Mouse (Mus musculus) megakaryocyte-erythroid progenitor cell, adult 5-6 weeks (primary cell): ENCODE measurements around the gene Tcf7l2. TPM values are rescaled to one million over a fixed set of nuclear protein-coding genes. Genes with fewer than 3 reads are reported as not detected.

Experiments
- ATAC-seq: replicated peaks from 2 replicates; pipeline ENCODE4 v1.8.0; 2016; ENCODE audit warnings: mild to moderate bottlenecking, inconsistent platforms; ENCODE audit not compliant: severe bottlenecking, poor library complexity, low FRiP score, low TSS enrichment
- total RNA-seq, 2 experiments: library from RNA; stranded (forward) in 1 of 2; stranded (reverse) in 1 of 2; fragments of 200-1000, 215-1000 nt in 1 of 2; fragments of >200 nt in 1 of 2; fragmentation: Nextera tagmentation in 1 of 2; gene quantifications; 2 replicates each; pipeline ENCODE4 v1.2.3; 2014 to 2017

Tcf7l2 gene
- total RNA-seq, 2 experiments from 2014 or later = 1.9 to 6.4 TPM

DNA sequence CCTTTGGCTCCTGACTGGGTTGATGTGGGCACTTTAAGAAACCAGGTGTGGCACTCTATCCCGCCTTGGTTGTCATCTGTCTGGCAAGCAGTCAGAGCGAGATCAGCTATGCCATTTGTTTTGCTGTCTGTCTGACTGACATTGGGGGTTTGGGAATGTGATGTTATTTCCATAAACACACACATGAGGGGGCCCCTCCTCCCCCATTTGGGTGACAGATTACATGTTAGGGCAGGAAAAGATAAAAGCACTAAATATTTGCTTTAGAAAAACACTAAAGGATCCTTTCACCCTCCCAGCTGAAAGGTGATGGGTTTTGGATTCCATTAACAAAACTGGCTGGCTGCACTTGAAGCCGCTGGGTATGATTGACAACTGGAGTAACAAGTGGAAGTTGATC lies 129.9 kb downstream of the Tcf7l2 start:
- no peak for ATAC-seq

DNA sequence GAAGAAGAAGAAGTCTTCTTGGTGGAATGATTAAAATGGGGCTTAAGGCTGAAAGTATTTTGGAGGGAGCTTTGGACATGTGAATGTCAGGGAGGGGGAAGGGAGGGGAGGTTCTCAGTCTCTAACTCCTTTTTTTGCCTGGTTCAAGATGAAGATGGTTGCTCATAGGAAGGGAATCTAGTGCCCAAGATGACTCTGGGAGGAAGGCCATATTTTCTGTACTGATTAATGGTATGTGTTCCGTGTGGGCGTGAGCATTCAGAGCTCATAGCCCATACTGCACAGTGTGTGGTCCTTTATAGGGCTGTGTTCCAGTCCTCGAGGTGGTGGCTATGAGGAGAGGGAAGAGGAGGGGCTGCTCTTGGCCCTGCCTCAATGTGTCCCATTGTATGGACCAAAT lies 131.6 kb downstream of the Tcf7l2 start:
- ATAC-seq = no peak

DNA sequence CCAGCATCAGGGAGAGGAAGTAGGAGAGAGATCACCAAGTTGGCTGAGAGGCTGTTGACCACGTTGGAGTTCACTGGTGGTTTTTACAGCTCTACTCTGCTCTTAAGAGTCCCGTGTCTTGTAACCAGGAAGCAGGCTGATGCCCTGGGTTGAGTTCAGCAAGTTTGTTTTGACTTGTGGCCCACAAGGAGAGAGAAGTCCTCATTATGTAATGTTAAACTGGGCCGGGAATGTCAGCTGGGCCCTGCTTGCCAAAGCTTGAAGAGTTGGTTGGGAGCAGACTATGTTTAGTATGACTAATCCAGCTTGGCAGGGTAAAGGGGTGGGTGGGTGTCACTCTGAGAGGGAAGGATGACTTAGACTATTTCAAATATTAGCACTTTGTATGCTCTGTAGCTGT lies 134.9 kb downstream of the Tcf7l2 start:
- no peak for ATAC-seq

DNA sequence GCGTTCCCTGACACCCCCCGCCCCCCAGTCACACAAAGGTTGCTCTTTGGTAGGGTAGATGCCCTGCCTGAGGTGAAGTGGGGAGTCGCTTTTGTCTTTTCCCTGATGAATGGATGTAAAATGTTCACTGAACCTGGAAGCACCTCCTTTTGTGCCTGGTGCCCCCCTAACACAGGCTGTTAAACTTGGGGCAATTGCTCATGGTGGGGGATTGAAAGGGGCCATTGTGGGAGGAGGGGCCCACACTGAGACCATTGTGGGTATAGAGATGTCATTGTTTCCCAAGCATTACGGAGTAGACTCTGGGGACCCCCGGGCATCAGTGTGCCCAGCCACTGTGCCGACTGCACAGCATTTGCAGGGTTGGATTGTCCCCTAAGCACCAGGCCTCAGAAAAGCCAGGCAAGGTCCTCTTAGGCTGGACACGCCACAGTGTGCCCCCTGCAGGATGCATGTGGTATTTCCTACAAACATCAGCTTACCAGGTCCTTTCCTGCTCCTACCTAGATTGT lies 135.8 kb downstream of the Tcf7l2 start:
- ATAC-seq = peak; percentile 82

DNA sequence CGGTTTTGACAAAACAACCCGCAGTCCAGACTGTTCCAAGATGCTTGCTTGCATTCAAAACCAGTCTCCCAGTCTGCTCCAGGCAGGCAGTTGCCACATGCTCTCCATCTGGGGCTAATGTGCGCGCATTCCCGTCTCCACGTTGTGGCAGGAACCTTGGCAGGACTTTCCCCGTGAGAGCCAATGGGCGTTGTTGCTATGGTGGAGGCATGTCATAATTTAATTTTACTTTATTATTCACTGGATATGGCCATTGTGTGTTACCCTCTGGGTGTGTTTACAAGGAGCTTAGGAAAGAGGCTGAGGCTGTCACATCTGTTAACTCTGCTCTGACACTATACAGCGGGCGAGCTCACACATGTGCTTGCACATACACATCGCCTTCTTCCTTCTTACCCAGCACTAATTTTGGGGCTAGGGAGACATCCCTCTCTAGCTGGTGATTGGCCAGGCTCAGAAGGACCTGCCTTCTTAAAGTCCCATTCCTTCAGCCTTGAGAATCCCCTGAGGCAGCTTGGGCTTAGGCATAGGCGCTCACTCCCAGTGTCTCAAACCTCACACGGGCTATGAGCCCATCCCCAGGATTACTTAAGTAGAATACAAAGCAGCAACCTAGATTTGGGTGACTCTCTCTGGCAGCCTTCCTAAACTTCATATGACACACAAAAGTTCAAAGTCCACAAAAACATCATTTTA lies 139.2 kb downstream of the Tcf7l2 start:
- ATAC-seq = no peak

DNA sequence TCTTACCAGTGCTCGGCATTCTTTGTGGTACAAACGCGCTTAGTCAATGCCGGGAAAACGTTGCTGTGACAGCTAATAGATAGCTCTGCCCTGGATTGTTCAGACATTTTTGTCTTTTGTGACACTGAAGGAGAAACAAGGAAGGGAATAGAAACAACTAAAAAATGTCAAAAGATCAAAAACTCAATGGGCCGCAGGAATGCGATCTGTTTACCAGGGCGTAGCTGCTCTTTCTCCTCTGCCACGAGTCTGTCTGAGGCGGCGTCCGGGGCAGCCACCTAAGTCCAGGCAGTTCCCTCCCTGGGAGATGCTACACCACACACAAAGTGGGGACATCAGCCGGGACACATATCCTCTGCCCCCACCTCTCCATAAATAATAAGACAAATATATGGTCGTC lies 144.9 kb downstream of the Tcf7l2 start:
- no peak for ATAC-seq

DNA sequence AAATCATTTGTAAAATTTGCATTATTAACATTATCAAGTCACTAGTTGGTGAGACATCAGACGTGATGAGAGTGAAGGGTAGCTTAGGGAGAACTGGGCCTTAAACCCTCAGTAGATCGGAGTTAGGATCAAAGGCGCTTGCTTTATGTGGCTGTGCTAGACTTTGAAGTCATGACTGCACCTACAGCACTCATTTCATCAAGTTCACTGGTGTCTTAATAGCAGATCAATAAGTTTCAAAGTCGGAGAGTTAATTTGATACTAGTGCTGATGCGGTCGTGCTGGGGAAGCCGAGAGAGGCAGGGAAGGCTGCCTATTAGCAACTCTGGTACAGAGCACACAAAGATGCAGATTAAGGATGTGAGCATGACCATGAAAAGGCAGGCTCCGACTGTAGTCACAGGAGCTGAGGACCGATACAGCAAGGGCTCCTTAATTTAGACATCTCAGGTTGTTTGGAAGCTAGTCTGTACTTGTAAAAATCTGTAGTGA lies 150.1 kb downstream of the Tcf7l2 start:
- ATAC-seq = no peak

DNA sequence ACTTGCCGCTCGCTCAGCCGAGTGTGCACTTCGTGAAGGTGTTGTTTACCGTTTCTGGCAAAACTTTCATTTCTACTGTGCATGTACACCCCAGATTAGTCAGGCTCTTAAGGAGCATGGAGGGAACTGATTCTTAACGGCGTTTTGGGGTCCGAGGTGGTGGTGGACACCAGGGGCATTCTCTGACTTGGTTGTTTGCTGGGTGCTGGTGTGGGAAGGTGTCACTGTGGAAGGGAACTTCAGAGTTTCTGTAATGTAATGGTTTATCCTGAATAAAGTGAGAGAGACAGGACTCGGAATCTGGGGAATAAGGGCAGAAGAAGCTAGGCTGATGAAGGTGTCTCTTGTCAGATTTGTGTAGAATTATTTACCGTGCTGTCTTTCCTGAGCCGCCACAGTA lies 151.9 kb downstream of the Tcf7l2 start:
- ATAC-seq = no peak

DNA sequence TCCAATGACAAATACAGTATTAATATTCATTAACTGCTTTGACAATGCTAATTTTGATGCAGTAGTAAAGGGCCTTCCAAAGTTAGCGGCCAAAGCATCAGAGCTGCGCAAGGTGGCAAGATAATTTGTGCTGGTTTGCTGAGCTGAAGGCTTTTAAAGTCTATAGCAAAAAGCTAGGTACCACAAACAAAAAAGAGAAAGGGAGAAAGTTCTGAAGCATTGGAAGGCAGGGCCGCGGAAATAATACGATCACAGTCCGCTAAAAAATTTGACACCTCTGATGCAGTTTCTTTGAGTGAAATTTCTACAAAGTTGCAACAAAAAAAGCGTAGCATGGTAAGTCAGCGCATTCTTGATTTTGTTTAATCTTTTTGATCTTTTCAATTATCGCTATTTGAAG lies 152.8 kb downstream of the Tcf7l2 start:
- no peak for ATAC-seq

DNA sequence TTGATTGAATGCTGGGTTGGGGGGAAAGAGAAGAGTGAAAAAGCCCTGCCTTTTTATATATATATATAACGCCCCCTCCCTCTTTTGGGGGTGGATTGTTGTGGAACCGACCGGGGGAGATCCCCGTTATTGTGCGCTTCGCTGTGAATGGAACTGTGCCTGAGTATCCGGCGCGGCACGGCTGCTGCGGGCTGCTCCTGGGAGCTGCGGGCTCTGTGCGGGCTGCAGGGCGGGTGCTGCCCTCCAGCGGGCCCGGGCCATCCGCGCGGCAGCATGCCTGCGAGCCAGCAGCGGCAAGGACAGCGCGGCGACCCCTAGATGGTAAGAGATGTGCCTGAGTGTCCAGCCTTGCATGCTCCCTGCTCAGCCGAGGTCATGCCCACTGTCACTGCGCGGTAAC lies 153.7 kb downstream of the Tcf7l2 start:
- peak; percentile 94 for ATAC-seq

DNA sequence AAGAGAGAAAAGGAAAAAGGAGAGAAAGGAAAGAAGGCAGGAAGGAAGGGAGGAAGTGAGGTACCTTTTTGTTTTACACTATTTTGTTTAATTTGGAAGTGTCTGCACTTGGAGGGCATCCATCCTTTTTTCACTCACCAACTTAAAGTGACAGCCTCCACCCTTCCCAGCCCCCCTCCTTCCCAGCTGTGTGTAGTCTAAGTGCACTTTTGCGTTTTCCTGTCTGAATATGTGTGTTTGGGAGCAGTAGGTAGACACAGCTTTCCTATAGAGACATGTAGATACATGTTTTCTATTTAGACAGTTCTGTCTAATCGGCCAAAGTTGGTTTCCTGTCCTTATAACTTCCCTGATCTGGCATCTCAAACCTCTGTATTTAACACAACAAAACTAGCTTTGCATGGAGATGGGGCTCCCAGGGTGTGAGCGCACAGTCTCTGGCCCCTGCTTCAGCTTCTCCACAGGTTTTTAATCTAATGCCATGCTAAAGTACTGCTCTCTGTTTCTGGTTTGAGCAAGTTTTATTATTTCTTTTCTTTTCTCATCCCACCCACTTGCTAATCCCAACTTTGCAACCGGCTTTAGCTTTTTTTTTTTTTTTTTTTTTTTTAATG lies 154.3 kb downstream of the Tcf7l2 start:
- ATAC-seq = no peak

DNA sequence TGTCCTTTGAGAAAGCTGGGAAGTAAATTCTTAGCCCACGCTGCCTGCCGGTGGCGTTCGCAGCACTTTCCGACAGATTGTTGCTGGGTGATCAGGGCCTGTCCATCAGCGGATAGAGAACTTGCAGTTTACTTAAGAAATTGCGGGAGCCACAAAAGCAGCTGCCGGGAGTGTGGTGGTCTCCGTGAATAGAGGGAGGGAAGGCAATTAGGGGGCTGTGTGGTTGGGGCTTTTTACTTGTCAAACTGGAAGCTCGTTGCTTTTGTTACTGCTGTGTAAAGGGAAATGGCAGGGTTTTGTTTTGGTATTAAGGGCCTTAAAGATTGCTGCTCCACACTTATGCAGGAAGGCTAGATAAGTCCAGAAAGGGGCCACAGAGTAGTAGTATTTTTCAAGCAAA lies 155.0 kb downstream of the Tcf7l2 start:
- no peak for ATAC-seq

DNA sequence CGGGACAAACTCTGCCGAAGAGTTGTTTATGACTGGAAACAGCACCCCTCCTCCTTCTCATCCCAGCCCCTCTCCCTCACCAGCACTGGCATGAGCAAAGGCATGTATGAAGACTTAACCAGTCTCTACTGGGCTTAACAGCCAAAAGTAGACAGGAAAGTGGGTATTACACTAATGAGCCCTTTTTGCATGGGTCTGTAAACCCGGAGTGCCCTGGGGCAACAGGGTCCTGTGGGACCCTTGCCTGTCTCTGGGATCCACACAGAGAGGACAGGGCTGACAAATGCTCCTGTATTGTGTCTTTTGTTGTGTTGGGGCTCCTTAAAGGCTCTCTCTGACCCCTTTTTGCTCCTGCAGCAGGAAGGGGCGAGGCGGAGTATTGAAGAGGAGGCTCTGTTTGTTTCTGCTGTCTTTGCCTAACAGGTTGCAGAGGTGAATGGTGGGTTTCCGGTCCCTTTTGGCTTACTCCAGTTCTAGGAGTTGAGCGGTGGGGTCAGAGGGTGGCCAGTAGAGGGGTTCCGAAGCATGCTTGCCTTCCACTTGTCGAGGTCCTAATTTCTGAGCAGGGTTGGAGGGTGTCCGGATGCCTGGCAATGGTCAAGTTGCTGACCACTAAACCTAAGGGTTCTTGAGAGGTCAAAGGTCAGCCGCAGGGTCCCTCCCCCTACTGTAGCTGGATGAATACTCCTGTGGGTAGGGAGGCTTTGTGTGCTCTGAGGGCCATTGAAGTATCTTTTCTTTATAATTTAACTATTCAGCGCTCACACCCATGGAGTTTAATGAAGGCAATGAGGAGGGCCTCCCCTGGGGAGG lies 161.2 kb downstream of the Tcf7l2 start:
- no peak for ATAC-seq

DNA sequence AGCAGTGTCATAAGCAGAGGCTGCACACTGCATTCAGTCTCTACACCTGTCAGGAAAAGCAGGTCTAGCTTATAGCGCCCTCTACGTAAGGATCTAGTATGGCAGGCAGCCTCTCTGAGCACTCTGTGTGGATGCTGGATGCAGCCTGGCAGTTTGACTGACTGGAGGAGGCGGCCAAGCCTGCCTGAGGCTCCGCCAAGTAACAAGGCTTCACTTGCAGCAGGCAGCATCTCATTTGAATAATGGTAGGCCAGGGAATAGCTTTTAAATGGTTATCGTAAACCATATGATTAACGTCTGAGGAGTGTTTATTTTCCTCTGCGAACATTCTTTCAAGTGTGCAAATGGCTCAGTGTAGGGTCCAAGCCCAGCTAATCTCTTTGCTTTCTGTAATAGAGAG lies 167.4 kb downstream of the Tcf7l2 start:
- peak; percentile 84 for ATAC-seq

DNA sequence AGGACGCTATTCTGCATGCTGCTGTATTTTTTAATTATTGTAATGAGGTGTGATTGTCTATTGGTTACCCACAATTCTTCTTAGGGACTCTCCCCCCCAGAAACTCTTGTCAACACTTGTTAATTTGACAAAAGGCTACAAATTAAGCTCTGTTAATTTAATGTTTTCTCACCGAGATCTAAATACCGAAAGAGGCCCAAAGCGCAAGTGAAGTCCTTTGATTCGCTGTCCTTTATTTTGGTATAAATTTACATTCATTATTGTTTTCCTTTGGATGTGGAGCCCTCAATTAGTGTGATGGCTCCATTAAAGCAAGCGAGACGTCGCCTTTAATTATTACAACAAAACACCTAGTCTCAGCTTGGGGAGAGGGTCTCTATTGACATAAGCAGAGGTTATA lies 170.3 kb downstream of the Tcf7l2 start:
- no peak for ATAC-seq

DNA sequence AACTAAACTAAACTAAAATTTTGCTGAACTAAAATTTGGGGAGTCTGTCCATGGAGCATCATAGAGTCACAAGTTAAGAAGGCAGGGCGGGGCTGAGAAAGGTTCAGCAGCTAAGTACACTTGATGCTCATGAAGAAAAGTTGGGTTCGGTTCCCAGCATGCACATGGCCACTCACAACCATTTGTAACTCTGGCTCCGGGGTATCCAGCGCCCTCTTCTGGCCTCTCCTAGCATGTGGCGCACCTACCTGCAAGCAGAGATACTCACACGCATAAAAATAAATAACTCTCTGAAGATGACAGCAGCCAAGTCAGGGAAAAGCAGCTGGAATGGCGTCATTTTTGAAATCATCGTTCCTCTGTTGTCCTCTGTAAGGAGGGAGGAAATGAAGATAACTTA lies 171.2 kb downstream of the Tcf7l2 start:
- ATAC-seq = no peak

DNA sequence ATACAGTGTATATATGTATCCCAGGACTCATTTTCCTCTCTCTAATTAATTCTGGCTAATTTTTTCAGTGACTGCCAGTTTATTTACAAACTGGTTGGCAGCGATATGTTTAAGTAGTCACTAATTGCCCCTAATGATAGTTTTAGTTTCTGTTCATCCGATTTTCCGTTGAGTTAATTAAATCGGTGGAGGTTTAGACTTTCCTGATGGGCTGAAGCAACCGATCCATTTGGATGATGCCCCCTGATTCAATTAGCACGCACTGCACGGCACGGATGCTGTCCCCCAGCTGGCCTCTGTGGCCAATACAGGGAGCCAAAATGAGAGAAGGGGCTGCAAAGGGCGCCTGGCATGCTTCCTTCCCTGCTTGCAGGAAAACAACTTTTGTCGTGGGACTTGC lies 172.0 kb downstream of the Tcf7l2 start:
- ATAC-seq = no peak

DNA sequence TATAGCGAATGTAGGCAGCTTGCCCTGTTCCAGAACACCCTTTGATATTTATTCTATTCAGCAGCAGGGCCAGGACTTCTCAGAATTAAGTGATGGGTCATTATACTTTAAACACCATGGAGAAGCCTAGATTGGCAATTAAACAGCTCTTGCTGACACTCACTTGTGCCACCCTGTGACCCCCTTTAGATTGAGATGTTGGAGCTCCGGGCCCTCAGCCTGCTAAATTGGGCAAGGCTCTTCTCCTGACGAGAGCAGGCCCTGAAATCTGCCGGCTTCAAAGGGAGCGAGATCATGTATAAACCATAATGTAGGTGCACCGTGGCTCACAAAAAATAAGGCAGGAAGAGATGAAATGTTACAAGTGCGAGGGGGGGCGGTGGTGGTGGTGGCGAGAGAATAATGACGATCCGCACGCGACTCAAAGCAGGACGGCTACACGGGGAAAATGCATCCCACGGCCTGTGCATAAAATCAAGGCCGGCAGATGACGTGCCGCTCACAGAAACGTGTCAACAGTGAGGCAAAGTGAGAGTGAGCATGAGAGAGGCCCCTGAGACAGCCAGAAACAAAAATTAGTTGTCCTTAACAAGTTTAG lies 173.1 kb downstream of the Tcf7l2 start:
- no peak; the same call in 1 of the 2 replicates for ATAC-seq

DNA sequence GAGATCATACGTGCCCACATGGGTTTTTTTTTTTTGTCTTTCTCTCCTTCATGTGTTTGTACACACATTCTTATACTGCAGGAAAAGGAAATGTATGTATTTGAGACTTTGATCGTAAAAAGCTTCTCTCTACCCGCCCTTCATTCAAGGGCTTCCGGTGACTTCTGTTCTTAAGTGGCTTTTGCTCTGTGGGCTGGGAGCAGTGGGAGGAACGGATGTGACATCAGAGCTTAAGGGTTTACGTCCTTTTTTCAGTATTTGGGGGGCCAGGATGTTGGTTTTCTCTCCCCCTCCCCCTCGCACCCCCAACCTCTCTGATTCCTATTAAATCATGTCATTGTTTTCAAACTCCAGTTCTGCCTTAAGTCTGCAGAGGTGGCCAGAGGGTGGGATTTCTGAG lies 173.9 kb downstream of the Tcf7l2 start:
- peak; percentile 56; the same call in 1 of the 2 replicates for ATAC-seq

DNA sequence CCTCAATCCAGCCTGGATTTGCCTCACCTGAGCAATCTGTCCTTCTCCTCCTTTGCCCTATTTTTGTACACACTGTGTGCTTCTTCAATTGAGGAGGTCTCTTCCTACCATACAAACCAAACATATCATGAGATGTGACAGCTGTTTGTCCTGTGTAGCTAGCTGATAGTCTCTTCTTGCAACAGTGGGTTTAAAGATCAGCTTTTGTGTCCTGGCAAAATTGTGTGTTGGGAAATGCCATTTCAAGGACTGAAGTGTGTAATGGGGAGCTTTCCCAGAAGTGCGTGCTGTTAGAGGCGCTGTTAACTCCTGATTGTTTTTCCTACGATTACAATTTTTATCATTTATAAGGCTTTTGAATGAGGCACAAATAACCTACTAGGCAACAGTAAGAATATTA lies 174.6 kb downstream of the Tcf7l2 start:
- no peak for ATAC-seq
